Mouse (Mus musculus) right cerebral cortex, postnatal 14 days (tissue): ENCODE data around the gene Rcn3.

Experiments used
- DNase-seq: peaks from one replicate; pipeline ENCODE4 v3.0.0; 2022

Rcn3 gene

GRCm38 (mm10) chr7:45046853-45047350, 45.1 kb downstream of the Rcn3 start:
- DNase-seq: no peak

- no peak for DNase-seq
Observed at GRCm38 (mm10) chr7:45045741-45046140, 46.3 kb downstream of the Rcn3 start.

GRCm38 (mm10) chr7:45043307-45043706, 48.7 kb downstream of the Rcn3 start:
- DNase-seq: no peak

- no peak for DNase-seq
Observed at GRCm38 (mm10) chr7:45040851-45041250, 51.2 kb downstream of the Rcn3 start.

GRCm38 (mm10) chr7:45038411-45038810, 53.6 kb downstream of the Rcn3 start:
- DNase-seq: no peak

GRCm38 (mm10) chr7:45037720-45038361, 54.2 kb downstream of the Rcn3 start:
- no peak for DNase-seq

GRCm38 (mm10) chr7:45036702-45037101, 55.3 kb downstream of the Rcn3 start:
- DNase-seq: no peak

- no peak for DNase-seq
Observed at GRCm38 (mm10) chr7:45035631-45036030, 56.4 kb downstream of the Rcn3 start.

- no peak for DNase-seq
Observed at GRCm38 (mm10) chr7:45033722-45034359, 58.2 kb downstream of the Rcn3 start.
